Mouse (Mus musculus) cortical plate, adult 2 months (tissue): ENCODE measurements around the gene Ccdc113. TPM values are rescaled to one million over a fixed set of nuclear protein-coding genes. Genes with fewer than 3 reads are reported as not detected.

Experiments used
- H3K27ac ChIP-seq: fragments of 200-500 bp; 2 replicates; pipeline ENCODE4 v1.5.1; 2012; ENCODE audit warnings: low read length, control low read depth, inconsistent platforms; ENCODE audit not compliant: insufficient read depth
- H3K4me1 ChIP-seq: fragments of 200-500 bp; 2 replicates; pipeline ENCODE4 v1.6.1; 2011; ENCODE audit warnings: low read length; ENCODE audit not compliant: control insufficient read depth, insufficient read depth
- H3K4me3 ChIP-seq: fragments of 200-500 bp; 2 replicates; pipeline ENCODE4 v1.5.1; 2011; ENCODE audit warnings: mild to moderate bottlenecking, low read length, control low read depth; ENCODE audit not compliant: insufficient read depth
- CTCF ChIP-seq: fragments of 200-500 bp; IDR thresholded peaks from 2 replicates; pipeline ENCODE4 v1.5.1; 2011; ENCODE audit warnings: mild to moderate bottlenecking, control low read depth, low read length; ENCODE audit not compliant: insufficient read depth; ENCODE audit errors: extremely low read depth
- POLR2A ChIP-seq: fragments of 200-500 bp; IDR thresholded peaks from 2 replicates; pipeline ENCODE4 v1.6.1; 2011; ENCODE audit warnings: mild to moderate bottlenecking, low read length, control low read depth; ENCODE audit not compliant: insufficient read depth; ENCODE audit errors: extremely low read depth
- polyA plus RNA-seq: library from polyadenylated mRNA; depleted of rRNA; stranded (reverse); fragments of >200 nt; gene quantifications from 2 replicates; pipeline ENCODE4 v1.2.3, GENCODE M21; 2012

Ccdc113 gene
- polyA plus RNA-seq, 1 experiment: 3.6 TPM

GRCm38 (mm10) chr8:95499266-95500064 lies 34.4 kb upstream of the Ccdc113 start:
- peaks cover 3% of the 10 kb centered on the region; the same call in 1 of the 2 replicates for H3K4me1 ChIP-seq
- H3K27ac ChIP-seq: no peak overlapping the region
- no peak overlapping the region for H3K4me3 ChIP-seq
- TF ChIP-seq CTCF (no peak), POLR2A (no peak)

GRCm38 (mm10) chr8:95500436-95500835 lies 33.4 kb upstream of the Ccdc113 start:
- no peak overlapping the region for H3K27ac ChIP-seq
- TF ChIP-seq POLR2A (no peak), CTCF (no peak)
- H3K4me1 ChIP-seq: peaks cover 3% of the 10 kb centered on the region; the same call in 1 of the 2 replicates
- no peak overlapping the region for H3K4me3 ChIP-seq

DNA sequence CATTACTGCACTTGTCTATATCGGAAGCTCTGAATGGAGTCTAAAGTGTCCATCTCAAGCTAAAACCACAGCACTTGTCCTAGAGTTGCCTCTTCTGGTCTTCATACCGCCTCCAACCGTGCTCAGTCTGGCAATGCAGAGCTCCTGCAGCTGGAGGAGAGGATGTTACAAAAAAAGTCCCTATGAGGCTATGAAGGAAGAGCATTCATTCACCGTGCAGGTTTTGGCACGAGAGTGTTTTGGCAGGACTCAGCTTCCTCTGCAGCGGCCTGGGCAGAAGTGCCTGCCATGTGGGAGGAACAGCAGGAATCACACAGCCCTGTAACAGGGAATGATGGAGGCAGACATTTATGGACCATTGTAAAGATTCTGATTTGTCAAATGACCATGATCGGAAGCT lies 31.5 kb upstream of the Ccdc113 start:
- TF ChIP-seq POLR2A (no peak), CTCF (no peak)
- no peak overlapping the region for H3K27ac ChIP-seq
- H3K4me3 ChIP-seq: no peak overlapping the region
- peaks cover 3% of the 10 kb centered on the region; the same call in 1 of the 2 replicates for H3K4me1 ChIP-seq

GRCm38 (mm10) chr8:95504835-95505234 lies 29.1 kb upstream of the Ccdc113 start:
- H3K27ac ChIP-seq: no peak overlapping the region
- TF ChIP-seq POLR2A: no peak
- TF ChIP-seq CTCF: no peak
- no peak overlapping the region for H3K4me3 ChIP-seq
- peaks cover 3% of the 10 kb centered on the region; the same call in 1 of the 2 replicates for H3K4me1 ChIP-seq

DNA sequence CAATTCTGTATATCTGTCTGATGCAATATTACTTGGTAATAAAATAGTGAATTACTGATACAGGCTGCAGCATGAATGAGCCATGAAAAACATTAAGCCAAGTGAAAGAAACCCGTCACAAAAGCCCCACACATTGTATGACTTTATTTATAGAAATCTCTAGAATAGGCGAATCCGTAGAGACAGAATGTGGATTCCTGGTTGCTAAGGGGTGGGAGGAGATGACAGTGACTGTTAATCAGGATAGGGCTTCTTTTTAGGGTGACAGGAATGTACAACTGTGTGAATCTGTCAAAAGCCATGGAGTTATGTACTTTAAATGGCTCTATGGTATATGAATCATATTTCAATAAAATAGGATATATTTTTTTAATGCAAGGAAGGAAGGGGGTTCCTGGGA lies 28.3 kb upstream of the Ccdc113 start:
- H3K4me3 ChIP-seq: no peak overlapping the region
- H3K4me1 ChIP-seq: peaks cover 3% of the 10 kb centered on the region; the same call in 1 of the 2 replicates
- no peak for TF ChIP-seq POLR2A
- no peak for TF ChIP-seq CTCF
- H3K27ac ChIP-seq: 0 out of 2 replicates have a peak overlapping the region, but pooled peaks have one; percentile 4

DNA sequence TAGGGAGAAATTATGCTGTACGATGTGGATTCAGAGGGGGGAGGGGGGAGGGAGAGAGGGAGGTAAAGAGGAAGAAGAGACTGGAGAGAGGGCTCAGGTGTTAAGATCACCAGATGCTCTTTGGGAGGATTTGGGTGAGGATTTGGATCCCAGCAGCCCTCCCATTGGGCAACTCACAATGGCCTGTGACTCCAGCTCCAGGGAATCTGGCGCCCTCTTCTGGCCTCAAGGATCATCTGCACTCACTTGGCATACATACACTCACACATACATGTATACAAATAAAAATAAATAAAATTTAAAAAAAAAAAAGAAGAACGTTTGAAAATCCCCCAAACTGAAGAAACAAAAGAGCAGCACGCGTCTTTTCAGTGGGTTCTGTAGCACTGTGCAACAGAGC lies 27.6 kb upstream of the Ccdc113 start:
- Histone ChIP-seq H3K4me1 (peaks cover 3% of the 10 kb centered on the region; the same call in 1 of the 2 replicates), H3K27ac (no peak overlapping the region)
- TF ChIP-seq POLR2A (no peak), CTCF (peak; percentile 19; the same call in 1 of the 2 replicates)

DNA sequence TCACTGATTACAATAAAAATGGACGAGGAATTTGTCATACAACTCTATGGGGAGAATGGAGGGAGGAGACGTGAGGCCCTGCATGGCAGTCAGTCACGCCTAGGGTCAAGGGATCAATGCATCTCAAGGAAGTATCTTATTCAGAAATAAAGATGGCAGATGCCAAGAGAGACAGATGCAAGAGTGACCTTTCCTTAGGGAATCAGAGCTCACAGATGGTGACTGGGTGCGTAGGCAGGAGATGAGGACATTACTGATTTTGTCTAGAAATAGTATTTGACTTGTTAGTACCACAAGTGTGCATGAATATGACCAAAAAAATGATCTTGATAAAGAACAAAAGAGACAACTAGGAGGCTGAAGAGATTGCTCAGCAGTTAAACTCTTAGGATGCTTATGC lies 21.6 kb upstream of the Ccdc113 start:
- Histone ChIP-seq H3K27ac (no peak overlapping the region), H3K4me3 (no peak overlapping the region), H3K4me1 (peaks cover 4% of the 10 kb centered on the region)
- no peak for TF ChIP-seq CTCF
- TF ChIP-seq POLR2A: no peak

More for the DNA sequence above, 27.6 kb upstream of the Ccdc113 start:
- no peak overlapping the region for H3K4me3 ChIP-seq

- TF ChIP-seq POLR2A: no peak
- TF ChIP-seq CTCF: no peak
- Histone ChIP-seq H3K4me3 (no peak overlapping the region), H3K4me1 (peaks cover 4% of the 10 kb centered on the region), H3K27ac (no peak overlapping the region)
Observed at GRCm38 (mm10) chr8:95513219-95513618, 20.7 kb upstream of the Ccdc113 start.

- TF ChIP-seq CTCF: no peak
- Histone ChIP-seq H3K4me1 (peaks cover 4% of the 10 kb centered on the region), H3K4me3 (no peak overlapping the region), H3K27ac (no peak overlapping the region)
Observed at GRCm38 (mm10) chr8:95516928-95517327, 17.0 kb upstream of the Ccdc113 start.

- H3K27ac ChIP-seq: no peak overlapping the region
- no peak overlapping the region for H3K4me3 ChIP-seq
- no peaks in the 10 kb centered on the region for H3K4me1 ChIP-seq
- no peak for TF ChIP-seq POLR2A
- TF ChIP-seq CTCF: no peak
Observed at GRCm38 (mm10) chr8:95523991-95524390, 9.9 kb upstream of the Ccdc113 start.
